Mouse (Mus musculus): ENCODE data around the gene Sac3d1.

DNA sequence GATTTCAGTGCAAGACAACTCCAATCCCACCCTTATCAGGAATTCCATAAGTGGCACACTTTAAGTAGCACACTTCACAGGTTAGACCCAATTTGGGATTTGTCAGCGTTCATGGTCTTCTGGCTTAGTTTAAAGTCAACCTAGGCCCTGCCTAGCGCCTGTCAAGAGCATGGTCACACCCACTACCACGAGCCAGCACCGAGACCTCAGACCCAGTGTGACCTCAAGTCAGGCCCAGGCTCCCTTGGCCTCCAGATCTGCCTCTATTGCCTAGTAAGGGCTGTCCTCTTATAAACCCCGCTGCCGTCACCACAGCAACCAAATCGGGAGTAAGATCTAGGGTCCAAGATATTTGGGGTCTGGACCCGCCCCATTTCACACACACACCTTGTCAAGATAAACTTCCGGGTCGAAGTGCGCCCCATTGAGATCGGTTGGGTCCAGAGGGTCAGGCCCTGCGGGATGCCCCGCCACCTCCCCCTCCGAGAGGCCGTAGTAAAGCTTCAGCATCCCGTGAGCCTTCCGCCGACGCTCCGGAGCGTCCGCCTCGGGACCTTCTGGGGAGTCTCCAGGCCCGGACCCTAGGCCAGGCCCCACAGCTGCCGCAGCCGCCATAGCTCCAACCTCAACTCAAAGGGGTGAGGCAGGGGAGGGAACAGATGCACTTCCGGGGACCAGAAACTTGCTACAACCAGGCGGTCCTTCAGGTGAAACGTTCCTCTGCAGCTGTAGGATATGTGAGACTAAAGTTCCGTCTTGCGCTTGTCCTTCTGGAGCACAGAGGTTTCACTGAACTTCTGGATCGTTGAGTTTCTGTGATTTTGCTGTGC, 41.7 kb downstream of the Sac3d1 start, which contains the start of gene Vps51:
- TF ChIP-seq POLR2A (IDR thresholded peaks at IDR 0.05; ENCODE audit: borderline replicate concordance, extremely low read depth, insufficient read depth, insufficient read length, poor library complexity, severe bottlenecking) (no peak), CTCF (IDR thresholded peaks at IDR 0.05; ENCODE audit: borderline replicate concordance, extremely low read depth, insufficient read depth, insufficient read length) (no peak)

All from brain, embryonic 14.5 days (tissue).